Mouse (Mus musculus) large intestine, adult 2 months (tissue): Measurements from ENCODE around the gene Kcnj11. TPM values are rescaled to one million over a fixed set of nuclear protein-coding genes. Genes with fewer than 3 reads are reported as not detected.
A peak's percentile ranks its signal among the peaks of the same experiment; 100 is the strongest.

ENCODE experiments used
- DNase-seq: peaks from one replicate; pipeline ENCODE4 v3.0.0-alpha.2; 2012; ENCODE audit warnings: low read depth, low spot score
- WGBS: fragments of 180-500 bp; shearing (Covaris S2); methylation state at CpG from one replicate; pipeline ENCODE4 v1.1.7; 2018; 5-methylcytosine and 5-hydroxymethylcytosine counted together
- polyA plus RNA-seq: library from polyadenylated mRNA; depleted of rRNA; stranded (reverse); fragments of >200 nt; gene quantifications from 2 replicates; pipeline ENCODE4 v1.2.3, GENCODE M21; 2012; rRNA removed

Kcnj11 gene
- polyA plus RNA-seq, 1 experiment = 1.2 TPM

- DNase-seq = no peak
- 92% methylated on average over 8 of the region's 8 CpGs for WGBS
Observed at GRCm38 (mm10) chr7:46060688-46061087, 39.9 kb downstream of the Kcnj11 start.

DNA sequence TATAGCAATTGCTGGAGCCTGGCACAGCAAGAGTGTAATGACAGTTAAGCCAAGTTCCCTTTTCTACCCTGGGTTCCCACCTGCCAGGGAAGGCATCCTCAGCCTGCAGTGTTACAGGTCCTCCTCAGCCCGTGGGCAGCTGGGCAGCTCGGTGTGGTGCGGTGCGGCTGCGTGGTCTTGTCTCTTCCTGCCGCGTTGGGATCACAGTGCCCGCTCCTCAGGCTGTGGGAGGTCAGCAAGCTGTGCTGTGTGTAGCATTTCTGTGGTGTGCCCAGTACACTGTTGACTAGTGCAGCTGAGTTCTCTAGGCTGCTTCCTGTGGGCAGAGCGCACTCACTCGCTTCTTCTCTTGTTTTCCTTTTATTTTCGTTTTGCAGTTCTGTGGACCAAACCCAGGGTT is 41.7 kb downstream of the Kcnj11 start:
- DNase-seq = no peak
- 82% methylated on average over 11 of the region's 11 CpGs for WGBS

GRCm38 (mm10) chr7:46053566-46053965 is 47.0 kb downstream of the Kcnj11 start:
- DNase-seq = no peak
- 83% methylated on average over 3 of the region's 3 CpGs for WGBS

- DNase-seq = no peak
- WGBS = 83% methylated on average over 4 of the region's 4 CpGs
Observed at GRCm38 (mm10) chr7:46052161-46052821, 48.3 kb downstream of the Kcnj11 start.

- no peak for DNase-seq
- WGBS = 93% methylated on average over 7 of the region's 7 CpGs
Observed at GRCm38 (mm10) chr7:46049981-46050380, 50.6 kb downstream of the Kcnj11 start.

- 29% methylated on average over 13 of the region's 13 CpGs for WGBS
- peak; percentile 73 for DNase-seq
Observed at GRCm38 (mm10) chr7:46047873-46048562, 52.5 kb downstream of the Kcnj11 start.

- 93% methylated on average over 11 of the region's 11 CpGs for WGBS
- no peak for DNase-seq
Observed at GRCm38 (mm10) chr7:46045882-46046281, 54.7 kb downstream of the Kcnj11 start.

DNA sequence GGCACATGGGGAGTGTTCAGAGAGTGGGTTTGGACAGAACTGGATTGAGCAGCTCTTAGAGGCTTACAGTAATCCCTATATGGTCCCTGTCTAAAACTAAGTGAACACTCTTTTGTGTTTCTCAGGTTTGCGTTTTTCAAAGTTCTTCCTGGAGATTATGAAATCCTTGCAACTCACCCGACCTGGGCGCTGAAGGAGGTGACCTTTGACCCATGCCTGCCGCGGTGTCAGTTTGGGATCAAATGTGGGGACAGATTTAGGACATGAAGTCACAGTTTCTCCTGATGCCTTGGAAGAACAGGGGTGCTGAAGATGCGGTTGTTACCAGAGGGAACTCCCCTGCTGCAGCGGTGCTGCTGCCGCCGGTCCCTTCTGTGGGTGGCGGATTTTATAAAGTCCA is 56.5 kb downstream of the Kcnj11 start:
- 79% methylated on average over 10 of the region's 10 CpGs for WGBS

More for the DNA sequence above, 56.5 kb downstream of the Kcnj11 start:
- DNase-seq = no peak

Other genes starting within 250 kb of the Kcnj11 start
- gene Kdelr1, start 228.0 kb downstream of the Kcnj11 start, polyA plus RNA-seq = 357 and 385 TPM in 2 replicates
- gene Grin2d, start 222.4 kb downstream of the Kcnj11 start, polyA plus RNA-seq = 1.1 and 2.6 TPM in 2 replicates
- gene Syngr4, start 204.1 kb downstream of the Kcnj11 start, polyA plus RNA-seq = 0.26 and 0.41 TPM in 2 replicates
- gene Tmem143, start 203.8 kb downstream of the Kcnj11 start, polyA plus RNA-seq = 28.7 and 33.5 TPM in 2 replicates
- 66.0 and 74.3 TPM in 2 replicates for gene Emp3, start 179.4 kb downstream of the Kcnj11 start, polyA plus RNA-seq
- 1.7 and 2.8 TPM in 2 replicates for gene Ccdc114, start 176.7 kb downstream of the Kcnj11 start, polyA plus RNA-seq
- 3.0 and 6.4 TPM in 2 replicates for gene Abcc6, start 70.5 kb downstream of the Kcnj11 start, polyA plus RNA-seq
- gene Nomo1, start 67.1 kb downstream of the Kcnj11 start, polyA plus RNA-seq = 53.0 and 77.1 TPM in 2 replicates
- gene Abcc8, start 79.3 kb upstream of the Kcnj11 start, polyA plus RNA-seq = 1.2 and 1.6 TPM in 2 replicates
- 94.9 and 124 TPM in 2 replicates for gene Ush1c, start 137.7 kb upstream of the Kcnj11 start, polyA plus RNA-seq
- gene Otog, start 140.2 kb upstream of the Kcnj11 start, polyA plus RNA-seq = 0.09 and 0.16 TPM in 2 replicates